In the genomic region with DNA sequence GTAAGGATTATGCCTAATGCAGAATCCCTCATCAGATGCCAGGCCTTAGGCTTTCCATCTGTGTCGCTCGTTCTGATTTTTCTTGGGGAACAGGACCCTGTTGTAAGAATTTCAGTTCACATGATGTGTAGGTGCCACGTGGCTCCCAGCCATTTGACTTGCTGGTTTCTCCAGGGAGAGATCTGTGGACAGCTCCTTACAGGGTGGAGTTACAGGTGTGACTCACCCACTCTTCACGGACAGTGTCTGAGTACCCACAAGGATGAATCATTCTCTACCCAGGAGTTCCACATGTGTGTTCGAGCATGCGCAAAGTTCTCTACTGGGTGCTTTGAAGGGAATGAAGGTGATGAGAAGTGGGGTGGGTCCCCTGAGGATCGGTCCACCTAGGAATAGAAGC, we compare ENCODE assay signal across 23 mouse cellular contexts.
DNase-seq lines count a peak whose midpoint lies in the region; ATAC-seq and TF ChIP-seq lines count a peak whose summit lies in the region.
"Had no signal": no experiment of that assay in that cellular context is flagged by ENCODE, and none has a peak within 500 bp of the region (broad histone marks: within the 10 kb centered on the region; RNA-seq: fewer than 3 reads in every experiment).

No protein-coding gene starts in this region.

- H3K27me3 ChIP-seq in heart, embryonic 12.5 days (replicated peaks), result no peaks in the 10 kb centered on the region
- no peaks in the 10 kb centered on the region for H3K27me3 ChIP-seq in C2C12 (ENCODE audit: control insufficient read depth, insufficient read depth, insufficient read length)
- H3K27me3 ChIP-seq: embryonic facial prominence, embryonic 15.5 days; heart, embryonic 15.5 days; hindbrain, embryonic 13.5 days; intestine, embryonic 15.5 days had no signal

- no peak overlapping the region for H3K4me2 ChIP-seq in heart, embryonic 12.5 days
- H3K4me2 ChIP-seq: embryonic facial prominence, embryonic 15.5 days; heart, embryonic 15.5 days; hindbrain, embryonic 13.5 days; intestine, embryonic 15.5 days had no signal

- H3ac ChIP-seq in C2C12 (ENCODE audit: control insufficient read depth, insufficient read length, low read depth), result no peak overlapping the region

- no peaks in the 10 kb centered on the region for H3K36me3 ChIP-seq in heart, embryonic 12.5 days
- H3K36me3 ChIP-seq in C2C12 (ENCODE audit: control insufficient read depth, insufficient read depth), result no peaks in the 10 kb centered on the region
- H3K36me3 ChIP-seq: embryonic facial prominence, embryonic 15.5 days; forebrain, embryonic 10.5 days; heart, embryonic 10.5 days; heart, embryonic 15.5 days; hindbrain, embryonic 13.5 days; intestine, embryonic 15.5 days had no signal

- peak; percentile 73 for DNase-seq in heart, adult 11 months
- DNase-seq in 3T3-L1 (ENCODE audit: low read depth, low spot score) (peak; percentile 78), MN1 (ENCODE audit: low spot score) (no peak)
- peak; percentile 17 to 44 for DNase-seq in adrenal gland, postnatal 36 days
- no peak for DNase-seq in spleen, postnatal 4 days (ENCODE audit: low spot score in 2 of 2)
- no peak for DNase-seq in embryo, embryonic 9.5 days (ENCODE audit: extremely low spot score)
- DNase-seq: cerebellum, adult 18-20 months; cerebellum, postnatal 10 days; gastrocnemius, adult 2 months; gastrocnemius, postnatal 36 days; heart, adult 18-20 months; kidney, adult 18-20 months had no signal

- H3K79me3 ChIP-seq in C2C12 (ENCODE audit: low read depth), result no peaks in the 10 kb centered on the region

- no peak overlapping the region for H3K9ac ChIP-seq in heart, embryonic 12.5 days
- H3K9ac ChIP-seq: embryonic facial prominence, embryonic 15.5 days; heart, embryonic 15.5 days; hindbrain, embryonic 13.5 days; intestine, embryonic 15.5 days had no signal

- no peaks in the 10 kb centered on the region for H3K4me1 ChIP-seq in heart, embryonic 12.5 days (replicated peaks)
- H3K4me1 ChIP-seq: embryonic facial prominence, embryonic 15.5 days; heart, embryonic 10.5 days; heart, embryonic 15.5 days; intestine, embryonic 15.5 days had no signal

- no peaks in the 10 kb centered on the region for H3K79me2 ChIP-seq in C2C12 (ENCODE audit: control insufficient read depth, insufficient read depth)

- H3K9me3 ChIP-seq in heart, embryonic 12.5 days (replicated peaks), result no peaks in the 10 kb centered on the region
- H3K9me3 ChIP-seq: embryonic facial prominence, embryonic 15.5 days; forebrain, embryonic 10.5 days; heart, embryonic 10.5 days; heart, embryonic 15.5 days; hindbrain, embryonic 13.5 days; intestine, embryonic 15.5 days had no signal

- no peak for TF ChIP-seq CTCF in C2C12 (IDR thresholded peaks at IDR 0.05; ENCODE audit: control insufficient read depth, insufficient read depth, insufficient read length)

- WGBS in heart, embryonic 12.5 days, result 85% methylated on average over 7 of the region's 7 CpGs

- no peak overlapping the region for H3K4me3 ChIP-seq in heart, embryonic 12.5 days
- H3K4me3 ChIP-seq in C2C12 (ENCODE audit: insufficient read depth, poor library complexity, severe bottlenecking), result no peak overlapping the region
- H3K4me3 ChIP-seq: embryonic facial prominence, embryonic 15.5 days; erythroblast, embryonic 14.5 days; forebrain, embryonic 10.5 days; gastrocnemius, adult 2 months; heart, embryonic 10.5 days; heart, embryonic 15.5 days; hindbrain, embryonic 13.5 days; intestine, embryonic 15.5 days had no signal

- no peak for ATAC-seq in heart, embryonic 12.5 days (ENCODE audit: insufficient number of reproducible peaks, low FRiP score)
- ATAC-seq: activated CD4-positive, CD25-positive, alpha-beta regulatory T cell, adult 4 months; forebrain, embryonic 14.5 days; intestine, embryonic 15.5 days had no signal

- no peak overlapping the region for H3K27ac ChIP-seq in heart, embryonic 12.5 days (ENCODE audit: poor library complexity, severe bottlenecking)
- H3K27ac ChIP-seq: embryonic facial prominence, embryonic 15.5 days; forebrain, embryonic 10.5 days; gastrocnemius, adult 2 months; heart, embryonic 10.5 days; heart, embryonic 15.5 days; hindbrain, embryonic 13.5 days; intestine, embryonic 15.5 days had no signal

TF ChIP-seq in C2C12, 6 proteins besides CTCF, POLR2A, EP300 and RAD21:
- peak; percentile 35 for TF ChIP-seq USF1 (IDR thresholded peaks at IDR 0.05; ENCODE audit: low read depth)
- no peak for TF ChIP-seq MAX (IDR thresholded peaks at IDR 0.05)
- peak; percentile 83 for TF ChIP-seq FOSL1 (IDR thresholded peaks at IDR 0.05; ENCODE audit: insufficient read depth, low read length, poor library complexity, severe bottlenecking)

Comparison
In these comparisons a context has a peak if more than half of its experiments do, and no peak if none do; other contexts are left out.
1. DNase-seq: peak in heart, adult 11 months (single experiment), 3T3-L1 (single experiment) and adrenal gland, postnatal 36 days (2 of 2); none in MN1 (single experiment), spleen, postnatal 4 days (0 of 2) and embryo, embryonic 9.5 days (single experiment).